Mouse (Mus musculus): ENCODE measurements around the gene Mtif3. TPM values are rescaled to one million over a fixed set of nuclear protein-coding genes. Genes with fewer than 3 reads are reported as not detected.

The Mtif3 gene
- polyA plus RNA-seq, 1 experiment from 2014 or later: 19.8 TPM

GRCm38 (mm10) chr5:146993509-146993908, 29.9 kb upstream of the Mtif3 start:
- H3K9me3 ChIP-seq (ENCODE audit: low read depth, low read length): no peaks in the 10 kb centered on the region

DNA sequence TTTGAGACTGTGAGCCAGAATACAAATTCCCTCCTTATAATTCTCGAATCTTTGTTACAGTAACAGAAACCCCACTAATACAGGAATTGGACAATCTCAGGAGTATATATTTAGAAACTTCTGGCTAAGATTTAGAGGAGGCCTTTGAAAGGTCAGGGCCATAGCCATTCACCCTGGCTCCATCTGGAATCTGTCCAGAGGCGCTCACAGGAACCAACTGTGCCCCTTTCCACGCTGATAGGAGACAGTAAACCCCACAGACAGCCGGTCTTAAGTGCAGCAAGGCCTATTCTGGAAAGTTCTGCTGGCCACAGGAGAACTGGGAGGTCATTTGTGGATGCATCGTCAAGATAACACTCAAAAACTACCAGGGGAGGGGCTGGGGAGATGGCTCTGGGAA, 25.5 kb upstream of the Mtif3 start:
- TF ChIP-seq CTCF (IDR thresholded peaks at IDR 0.05; ENCODE audit: low read depth): no peak
- WGBS: 59% methylated on average over 5 of the region's 5 CpGs
- ATAC-seq (ENCODE audit: insufficient read depth): no peak

More at GRCm38 (mm10) chr5:146993509-146993908, 29.9 kb upstream of the Mtif3 start:
- no peak for TF ChIP-seq CTCF (IDR thresholded peaks at IDR 0.05; ENCODE audit: low read depth)
- ATAC-seq (ENCODE audit: insufficient read depth) (no peak), DNase-seq (no peak)
- Histone ChIP-seq H3K27ac (ENCODE audit: low read depth) (no peak overlapping the region), H3K9ac (no peak overlapping the region), H3K4me3 (ENCODE audit: low read depth, low read length) (no peak overlapping the region), H3K27me3 (ENCODE audit: insufficient read depth, low read length) (no peaks in the 10 kb centered on the region), H3K4me1 (ENCODE audit: insufficient read depth) (no peaks in the 10 kb centered on the region), H3K36me3 (ENCODE audit: insufficient read depth) (no peaks in the 10 kb centered on the region), H3K4me2 (no peak overlapping the region)
- 74% methylated on average over 8 of the region's 8 CpGs for WGBS

DNA sequence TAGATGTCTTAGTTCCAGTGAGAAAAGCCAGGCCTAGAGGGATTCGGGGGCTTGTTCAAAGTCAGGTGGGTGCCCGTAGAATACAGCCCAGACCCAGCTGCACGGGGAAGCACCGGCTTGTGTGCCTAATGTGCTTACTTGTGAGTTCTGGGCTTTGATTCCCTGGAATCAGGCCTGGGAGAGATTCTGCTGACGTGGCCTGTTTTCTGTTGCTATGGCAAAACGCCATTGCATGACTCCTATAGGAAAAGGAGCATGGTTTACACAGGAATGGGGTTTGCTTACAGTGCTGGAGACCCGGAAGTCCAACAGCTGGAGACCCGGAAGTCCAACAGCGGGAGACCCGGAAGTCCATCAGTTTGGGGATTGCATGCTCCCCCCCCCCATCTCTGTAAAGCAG, 24.0 kb upstream of the Mtif3 start:
- no peak for ATAC-seq (ENCODE audit: insufficient read depth)
- WGBS: 73% methylated on average over 10 of the region's 10 CpGs

More for the DNA sequence above, 25.5 kb upstream of the Mtif3 start:
- no peaks in the 10 kb centered on the region for H3K9me3 ChIP-seq (ENCODE audit: low read depth, low read length)
- DNase-seq: no peak
- H3K4me3 ChIP-seq (ENCODE audit: low read depth, low read length): no peak overlapping the region
- no peak overlapping the region for H3K27ac ChIP-seq (ENCODE audit: low read depth)
- H3K27me3 ChIP-seq (ENCODE audit: insufficient read depth, low read length): peaks cover 19% of the 10 kb centered on the region; the same call in 1 of the 2 replicates
- H3K36me3 ChIP-seq (ENCODE audit: insufficient read depth): no peaks in the 10 kb centered on the region
- no peak overlapping the region for H3K9ac ChIP-seq
- no peaks in the 10 kb centered on the region for H3K4me1 ChIP-seq (ENCODE audit: insufficient read depth)
- H3K4me2 ChIP-seq: no peak overlapping the region

GRCm38 (mm10) chr5:146985725-146986433, 22.3 kb upstream of the Mtif3 start:
- no peak overlapping the region for H3K4me2 ChIP-seq
- TF ChIP-seq CTCF (IDR thresholded peaks at IDR 0.05; ENCODE audit: low read depth): no peak
- no peaks in the 10 kb centered on the region for H3K4me1 ChIP-seq (ENCODE audit: insufficient read depth)
- DNase-seq: no peak
- no peaks in the 10 kb centered on the region for H3K9me3 ChIP-seq (ENCODE audit: low read depth, low read length)
- 59% methylated on average over 21 of the region's 21 CpGs for whole genome bisulfite sequencing
- H3K36me3 ChIP-seq (ENCODE audit: insufficient read depth): no peaks in the 10 kb centered on the region
- no peak for ATAC-seq (ENCODE audit: insufficient read depth)
- H3K4me3 ChIP-seq (ENCODE audit: low read depth, low read length): no peak overlapping the region
- no peak overlapping the region for H3K9ac ChIP-seq
- peaks cover 22% of the 10 kb centered on the region; the same call in 1 of the 2 replicates for H3K27me3 ChIP-seq (ENCODE audit: insufficient read depth, low read length)
- no peak overlapping the region for H3K27ac ChIP-seq (ENCODE audit: low read depth)

More for the DNA sequence above, 24.0 kb upstream of the Mtif3 start:
- Histone ChIP-seq H3K9me3 (ENCODE audit: low read depth, low read length) (no peaks in the 10 kb centered on the region), H3K4me2 (no peak overlapping the region), H3K27me3 (ENCODE audit: insufficient read depth, low read length) (peaks cover 22% of the 10 kb centered on the region; the same call in 1 of the 2 replicates), H3K4me1 (ENCODE audit: insufficient read depth) (no peaks in the 10 kb centered on the region), H3K9ac (no peak overlapping the region), H3K36me3 (ENCODE audit: insufficient read depth) (no peaks in the 10 kb centered on the region), H3K27ac (ENCODE audit: low read depth) (no peak overlapping the region), H3K4me3 (ENCODE audit: low read depth, low read length) (no peak overlapping the region)
- DNase-seq: peak; percentile 51
- TF ChIP-seq CTCF (IDR thresholded peaks at IDR 0.05; ENCODE audit: low read depth): no peak

- WGBS: 7% methylated on average over 8 of the region's 8 CpGs
These were observed 19.6 kb upstream of the Mtif3 start for GRCm38 (mm10) chr5:146983216-146983615.

DNA sequence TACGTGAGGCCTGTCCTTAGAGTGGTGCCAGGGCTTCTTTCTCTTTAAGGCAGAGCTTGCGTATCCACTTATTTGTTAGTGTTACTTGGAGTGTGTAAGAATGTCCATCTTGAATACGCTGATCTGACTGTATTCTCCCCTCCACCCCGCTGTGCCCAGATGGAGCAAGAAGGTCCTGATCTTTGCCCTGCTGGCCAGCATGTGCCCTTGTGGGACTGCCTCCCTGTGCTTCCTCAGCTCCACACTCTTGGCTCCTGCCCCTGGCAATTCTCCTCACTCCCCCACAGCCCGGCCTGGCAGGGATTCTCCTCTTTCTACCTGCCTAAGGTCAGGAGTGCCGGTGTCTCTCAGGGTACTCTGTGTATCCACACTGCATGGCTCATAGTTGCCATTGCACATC, 17.8 kb upstream of the Mtif3 start:
- TF ChIP-seq CTCF (IDR thresholded peaks at IDR 0.05; ENCODE audit: low read depth): no peak
- H3K9ac ChIP-seq: no peak overlapping the region
- no peak for ATAC-seq (ENCODE audit: insufficient read depth)
- H3K27ac ChIP-seq (ENCODE audit: low read depth): no peak overlapping the region
- no peaks in the 10 kb centered on the region for H3K9me3 ChIP-seq (ENCODE audit: low read depth, low read length)
- H3K36me3 ChIP-seq (ENCODE audit: insufficient read depth): no peaks in the 10 kb centered on the region
- no peak for DNase-seq
- no peak overlapping the region for H3K4me2 ChIP-seq
- no peaks in the 10 kb centered on the region for H3K4me1 ChIP-seq (ENCODE audit: insufficient read depth)
- 81% methylated on average over 6 of the region's 6 CpGs for WGBS
- H3K27me3 ChIP-seq (ENCODE audit: insufficient read depth, low read length): peaks cover 19% of the 10 kb centered on the region; the same call in 1 of the 2 replicates
- H3K4me3 ChIP-seq (ENCODE audit: low read depth, low read length): no peak overlapping the region

More at GRCm38 (mm10) chr5:146983216-146983615, 19.6 kb upstream of the Mtif3 start:
- H3K36me3 ChIP-seq (ENCODE audit: insufficient read depth): no peaks in the 10 kb centered on the region
- H3K4me3 ChIP-seq (ENCODE audit: low read depth, low read length): no peak overlapping the region
- no peak overlapping the region for H3K4me2 ChIP-seq
- no peaks in the 10 kb centered on the region for H3K9me3 ChIP-seq (ENCODE audit: low read depth, low read length)
- no peaks in the 10 kb centered on the region for H3K4me1 ChIP-seq (ENCODE audit: insufficient read depth)
- peak; percentile 95 for TF ChIP-seq CTCF (IDR thresholded peaks at IDR 0.05; ENCODE audit: low read depth)
- no peak overlapping the region for H3K9ac ChIP-seq
- peaks cover 22% of the 10 kb centered on the region; the same call in 1 of the 2 replicates for H3K27me3 ChIP-seq (ENCODE audit: insufficient read depth, low read length)
- no peak overlapping the region for H3K27ac ChIP-seq (ENCODE audit: low read depth)
- DNase-seq (peak; percentile 84), ATAC-seq (ENCODE audit: insufficient read depth) (peak; percentile 35; the same call in 1 of the 2 replicates)

DNA sequence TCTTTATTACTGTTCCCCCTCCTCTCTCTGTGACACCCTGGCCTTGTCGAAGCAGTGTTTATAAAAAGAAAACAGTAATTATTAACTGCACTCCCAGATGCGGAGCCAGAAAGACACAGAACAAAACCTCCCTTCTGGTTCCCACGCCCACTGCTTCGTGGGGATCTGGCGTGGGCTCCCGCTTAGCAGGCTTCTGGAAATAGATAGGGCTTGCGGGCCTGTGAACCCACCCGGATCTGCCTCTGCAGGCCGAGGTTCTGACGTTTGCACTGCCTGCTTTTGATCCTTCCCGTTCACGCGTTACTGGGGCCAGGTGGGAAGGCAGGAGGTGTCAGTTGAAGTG, 11.2 kb upstream of the Mtif3 start:
- peak overlapping the region; percentile 32 for H3K9ac ChIP-seq
- no peak overlapping the region for H3K4me3 ChIP-seq (ENCODE audit: low read depth, low read length)
- H3K27me3 ChIP-seq (ENCODE audit: insufficient read depth, low read length): no peaks in the 10 kb centered on the region
- H3K9me3 ChIP-seq (ENCODE audit: low read depth, low read length): no peaks in the 10 kb centered on the region
- H3K36me3 ChIP-seq (ENCODE audit: insufficient read depth): no peaks in the 10 kb centered on the region
- H3K4me1 ChIP-seq (ENCODE audit: insufficient read depth): 0 out of 2 replicates have a peak, but pooled peaks cover 3% of the 10 kb centered on the region
- ATAC-seq (ENCODE audit: insufficient read depth) (peak; percentile 25; the same call in 1 of the 2 replicates), DNase-seq (no peak)
- no peak overlapping the region; the same call in 1 of the 2 replicates for H3K27ac ChIP-seq (ENCODE audit: low read depth)
- peak overlapping the region; percentile 38; the same call in 1 of the 2 replicates for H3K4me2 ChIP-seq
- TF ChIP-seq CTCF (IDR thresholded peaks at IDR 0.05; ENCODE audit: low read depth): no peak
- 14% methylated on average over 13 of the region's 13 CpGs for WGBS

All from lung, embryonic 14.5 days (tissue).